Mouse (Mus musculus) left cerebral cortex, postnatal 10 days (tissue): ENCODE results near the gene Golga1. TPM values are rescaled to one million over a fixed set of nuclear protein-coding genes. Genes with fewer than 3 reads are reported as not detected.

Experiments
- DNase-seq, 2 experiments: peaks; one replicate each; pipeline ENCODE4 v3.0.0; 2021 to 2022; ENCODE audit warnings: low spot score in 2 of 2, mixed read lengths in 1 of 2; ENCODE audit errors: extremely low spot score in 1 of 2
- intact Hi-C: fragments of 180-260 bp; cut with DNase I; formaldehyde crosslinking; loops from one replicate; pipeline ENCODE4 v1.15.1; 2025
- total RNA-seq, 2 experiments: library from RNA; stranded (reverse); gene quantifications; 2 replicates each; pipeline ENCODE4 v1.2.3; 2021

The Golga1 gene
- total RNA-seq, 2 experiments from 2014 or later = 26.4 to 28.2 TPM

GRCm38 (mm10) chr2:39008954-39009365 lies 56.4 kb downstream of the Golga1 start:
- intact Hi-C loops = no loop called here

GRCm38 (mm10) chr2:39008350-39008851 lies 56.9 kb downstream of the Golga1 start:
- peak in 1 of 2 experiments; percentile 59 for DNase-seq
- intact Hi-C loops = no loop called here

More at GRCm38 (mm10) chr2:39008954-39009365, 56.4 kb downstream of the Golga1 start:
- DNase-seq = peak in 1 of 2 experiments; percentile 80

GRCm38 (mm10) chr2:39007865-39008264 lies 57.5 kb downstream of the Golga1 start:
- peak; percentile 91 to 96 for DNase-seq
- intact Hi-C loops = no loop called here

GRCm38 (mm10) chr2:39006149-39006730 lies 59.1 kb downstream of the Golga1 start:
- no peak for DNase-seq
- intact Hi-C loops = no loop called here

- intact Hi-C loops = no loop called here
- peak in 1 of 2 experiments; percentile 55 for DNase-seq
These were observed 59.7 kb downstream of the Golga1 start, which contains the start of gene Rpl35 for GRCm38 (mm10) chr2:39005574-39006079. Rpl35 (minus strand) TSS chr2:39005624.

GRCm38 (mm10) chr2:39004880-39005435 lies 60.4 kb downstream of the Golga1 start, which contains the start of gene Arpc5l:
Arpc5l (plus strand) TSS chr2:39005348.
- DNase-seq = peak; percentile 87 to 96
- intact Hi-C loops = no loop called here

GRCm38 (mm10) chr2:39004372-39004771 lies 61.0 kb downstream of the Golga1 start:
- DNase-seq = peak in 1 of 2 experiments; percentile 54
- intact Hi-C loops = no loop called here

GRCm38 (mm10) chr2:39003512-39003911 lies 61.8 kb downstream of the Golga1 start:
- intact Hi-C loops = no loop called here
- no peak for DNase-seq

- intact Hi-C loops = no loop called here
- no peak for DNase-seq
These were observed 62.2 kb downstream of the Golga1 start for GRCm38 (mm10) chr2:39003106-39003505.

- intact Hi-C loops = no loop called here
- DNase-seq = no peak
These were observed 63.5 kb downstream of the Golga1 start for GRCm38 (mm10) chr2:39001866-39002265.

- intact Hi-C loops = no loop called here
- no peak for DNase-seq
These were observed 64.8 kb downstream of the Golga1 start for GRCm38 (mm10) chr2:39000587-39000919.

GRCm38 (mm10) chr2:38999910-39000586 lies 65.3 kb downstream of the Golga1 start:
- no peak for DNase-seq
- intact Hi-C loops = no loop called here

GRCm38 (mm10) chr2:38999381-38999780 lies 66.0 kb downstream of the Golga1 start:
- intact Hi-C loops = no loop called here
- no peak for DNase-seq

- intact Hi-C loops = loop anchor here (2.0 kb wide), 1 partner anchor 71 kb away; the partner anchor contains the start of gene Nr6a1
- DNase-seq = peak; percentile 82 to 89
These were observed 67.7 kb downstream of the Golga1 start, which contains the start of gene Wdr38 for GRCm38 (mm10) chr2:38997386-38998374. Wdr38 (plus strand) TSS chr2:38997476.

GRCm38 (mm10) chr2:38992452-38992851 lies 72.9 kb downstream of the Golga1 start:
- peak in 1 of 2 experiments; percentile 57 for DNase-seq
- intact Hi-C loops = no loop called here

- intact Hi-C loops = no loop called here
- DNase-seq = no peak
These were observed 73.3 kb downstream of the Golga1 start for GRCm38 (mm10) chr2:38992004-38992403.

GRCm38 (mm10) chr2:38988929-38989328 lies 76.4 kb downstream of the Golga1 start:
- no peak for DNase-seq
- intact Hi-C loops = no loop called here

GRCm38 (mm10) chr2:38987803-38988510 lies 77.4 kb downstream of the Golga1 start:
- intact Hi-C loops = no loop called here
- DNase-seq = no peak
